Mouse (Mus musculus): ENCODE results near the gene Krtap19-5. TPM values are rescaled to one million over a fixed set of nuclear protein-coding genes. Genes with fewer than 3 reads are reported as not detected.

The Krtap19-5 gene
- polyA plus RNA-seq, 1 experiment from 2014 or later = not detected

GRCm38 (mm10) chr16:88864887-88865407 lies 31.3 kb downstream of the Krtap19-5 start:
- 63% methylated on average over 4 of the region's 4 CpGs for WGBS
- no peak overlapping the region for H3K4me3 ChIP-seq (ENCODE audit: low read depth, low read length)
- H3K4me1 ChIP-seq (ENCODE audit: control insufficient read depth, insufficient read depth, low read length) = no peaks in the 10 kb centered on the region
- H3K4me2 ChIP-seq (ENCODE audit: low read depth, low read length) = no peak overlapping the region
- H3K9me3 ChIP-seq (ENCODE audit: control insufficient read depth, low read length) = no peaks in the 10 kb centered on the region
- H3K36me3 ChIP-seq (ENCODE audit: control insufficient read depth, insufficient read depth, low read length) = no peaks in the 10 kb centered on the region
- H3K27me3 ChIP-seq (ENCODE audit: control insufficient read depth, insufficient read depth, low read length) = no peaks in the 10 kb centered on the region
- ATAC-seq (ENCODE audit: low read depth) = peak; percentile 63
- H3K27ac ChIP-seq (ENCODE audit: low read depth, low read length) = no peak overlapping the region
- H3K9ac ChIP-seq (replicated peaks; ENCODE audit: low read depth, low read length) = no peak overlapping the region

- H3K4me2 ChIP-seq (ENCODE audit: low read depth, low read length) = no peak overlapping the region
- WGBS = 12% methylated on average over 5 of the region's 5 CpGs
- no peak overlapping the region for H3K27ac ChIP-seq (ENCODE audit: low read depth, low read length)
- ATAC-seq (ENCODE audit: low read depth) = no peak
- no peak overlapping the region for H3K9ac ChIP-seq (replicated peaks; ENCODE audit: low read depth, low read length)
- no peaks in the 10 kb centered on the region for H3K36me3 ChIP-seq (ENCODE audit: control insufficient read depth, insufficient read depth, low read length)
- no peaks in the 10 kb centered on the region for H3K27me3 ChIP-seq (ENCODE audit: control insufficient read depth, insufficient read depth, low read length)
- no peak overlapping the region for H3K4me3 ChIP-seq (ENCODE audit: low read depth, low read length)
- H3K9me3 ChIP-seq (ENCODE audit: control insufficient read depth, low read length) = no peaks in the 10 kb centered on the region
- no peaks in the 10 kb centered on the region for H3K4me1 ChIP-seq (ENCODE audit: control insufficient read depth, insufficient read depth, low read length)
Observed at GRCm38 (mm10) chr16:88851450-88851849, 44.8 kb downstream of the Krtap19-5 start.

- no peaks in the 10 kb centered on the region for H3K4me1 ChIP-seq (ENCODE audit: control insufficient read depth, insufficient read depth, low read length)
- H3K9me3 ChIP-seq (ENCODE audit: control insufficient read depth, low read length) = no peaks in the 10 kb centered on the region
- no peaks in the 10 kb centered on the region for H3K27me3 ChIP-seq (ENCODE audit: control insufficient read depth, insufficient read depth, low read length)
- 94% methylated on average over 4 of the region's 4 CpGs for WGBS
- H3K36me3 ChIP-seq (ENCODE audit: control insufficient read depth, insufficient read depth, low read length) = no peaks in the 10 kb centered on the region
- no peak overlapping the region for H3K4me3 ChIP-seq (ENCODE audit: low read depth, low read length)
- H3K9ac ChIP-seq (replicated peaks; ENCODE audit: low read depth, low read length) = no peak overlapping the region
- H3K27ac ChIP-seq (ENCODE audit: low read depth, low read length) = no peak overlapping the region
- no peak overlapping the region for H3K4me2 ChIP-seq (ENCODE audit: low read depth, low read length)
- ATAC-seq (ENCODE audit: low read depth) = no peak
Observed at GRCm38 (mm10) chr16:88848558-88848957, 47.7 kb downstream of the Krtap19-5 start.

GRCm38 (mm10) chr16:88847363-88847762 lies 48.9 kb downstream of the Krtap19-5 start:
- 100% methylated on average over 1 of the region's 1 CpGs for WGBS
- Histone ChIP-seq H3K27me3 (ENCODE audit: control insufficient read depth, insufficient read depth, low read length) (no peaks in the 10 kb centered on the region), H3K9ac (replicated peaks; ENCODE audit: low read depth, low read length) (no peak overlapping the region), H3K9me3 (ENCODE audit: control insufficient read depth, low read length) (no peaks in the 10 kb centered on the region), H3K36me3 (ENCODE audit: control insufficient read depth, insufficient read depth, low read length) (no peaks in the 10 kb centered on the region), H3K27ac (ENCODE audit: low read depth, low read length) (no peak overlapping the region), H3K4me1 (ENCODE audit: control insufficient read depth, insufficient read depth, low read length) (no peaks in the 10 kb centered on the region), H3K4me2 (ENCODE audit: low read depth, low read length) (no peak overlapping the region), H3K4me3 (ENCODE audit: low read depth, low read length) (no peak overlapping the region)
- ATAC-seq (ENCODE audit: low read depth) = no peak

Other genes starting within 250 kb of the Krtap19-5 start
- not detected in 2 replicates for gene Krtap26-1, start 248.7 kb downstream of the Krtap19-5 start, polyA plus RNA-seq (2014; fragmentation: Nextera tagmentation; extraction: Ambion mirVana)
- not detected in 2 replicates for gene Krtap27-1, start 224.8 kb downstream of the Krtap19-5 start, polyA plus RNA-seq (2014; fragmentation: Nextera tagmentation; extraction: Ambion mirVana)
- gene 2310061N02Rik, start 188.5 kb downstream of the Krtap19-5 start, polyA plus RNA-seq (2014; fragmentation: Nextera tagmentation; extraction: Ambion mirVana) = not detected in 2 replicates
- not detected in 2 replicates for gene Krtap13-1, start 167.6 kb downstream of the Krtap19-5 start, polyA plus RNA-seq (2014; fragmentation: Nextera tagmentation; extraction: Ambion mirVana)
- gene Krtap13, start 144.8 kb downstream of the Krtap19-5 start, polyA plus RNA-seq (2014; fragmentation: Nextera tagmentation; extraction: Ambion mirVana) = not detected in 2 replicates
- not detected in 2 replicates for gene 2310034C09Rik, start 137.6 kb downstream of the Krtap19-5 start, polyA plus RNA-seq (2014; fragmentation: Nextera tagmentation; extraction: Ambion mirVana)
- gene 2310057N15Rik, start 122.3 kb downstream of the Krtap19-5 start, polyA plus RNA-seq (2014; fragmentation: Nextera tagmentation; extraction: Ambion mirVana) = not detected in 2 replicates
- gene Gm5965, start 118.6 kb downstream of the Krtap19-5 start, polyA plus RNA-seq (2014; fragmentation: Nextera tagmentation; extraction: Ambion mirVana) = not detected in 2 replicates
- not detected in 2 replicates for gene Gm20741, start 84.2 kb downstream of the Krtap19-5 start, polyA plus RNA-seq (2014; fragmentation: Nextera tagmentation; extraction: Ambion mirVana)
- not detected in 2 replicates for gene Krtap15, start 76.2 kb downstream of the Krtap19-5 start, polyA plus RNA-seq (2014; fragmentation: Nextera tagmentation; extraction: Ambion mirVana)
- not detected in 2 replicates for gene Krtap14, start 70.3 kb downstream of the Krtap19-5 start, polyA plus RNA-seq (2014; fragmentation: Nextera tagmentation; extraction: Ambion mirVana)
- gene Krtap19-1, start 27.0 kb downstream of the Krtap19-5 start, polyA plus RNA-seq (2014; fragmentation: Nextera tagmentation; extraction: Ambion mirVana) = not detected in 2 replicates
- gene Krtap19-2, start 22.2 kb downstream of the Krtap19-5 start, polyA plus RNA-seq (2014; fragmentation: Nextera tagmentation; extraction: Ambion mirVana) = not detected in 2 replicates
- gene Krtap19-3, start 18.4 kb downstream of the Krtap19-5 start, polyA plus RNA-seq (2014; fragmentation: Nextera tagmentation; extraction: Ambion mirVana) = not detected in 2 replicates
- gene Krtap19-4, start 11.4 kb downstream of the Krtap19-5 start, polyA plus RNA-seq (2014; fragmentation: Nextera tagmentation; extraction: Ambion mirVana) = not detected in 2 replicates
- not detected in 2 replicates for gene Krtap19-9b, start 35.8 kb upstream of the Krtap19-5 start, polyA plus RNA-seq (2014; fragmentation: Nextera tagmentation; extraction: Ambion mirVana)
- not detected in 2 replicates for gene Krtap16-3, start 66.4 kb upstream of the Krtap19-5 start, polyA plus RNA-seq (2014; fragmentation: Nextera tagmentation; extraction: Ambion mirVana)
- gene Krtap22-2, start 114.3 kb upstream of the Krtap19-5 start, polyA plus RNA-seq (2014; fragmentation: Nextera tagmentation; extraction: Ambion mirVana) = not detected in 2 replicates
- not detected in 2 replicates for gene Gm10229, start 118.8 kb upstream of the Krtap19-5 start, polyA plus RNA-seq (2014; fragmentation: Nextera tagmentation; extraction: Ambion mirVana)
- not detected in 2 replicates for gene Krtap6-1, start 135.2 kb upstream of the Krtap19-5 start, polyA plus RNA-seq (2014; fragmentation: Nextera tagmentation; extraction: Ambion mirVana)
- not detected in 2 replicates for gene Gm10228, start 145.0 kb upstream of the Krtap19-5 start, polyA plus RNA-seq (2014; fragmentation: Nextera tagmentation; extraction: Ambion mirVana)
- gene Krtap6-5, start 151.4 kb upstream of the Krtap19-5 start, polyA plus RNA-seq (2014; fragmentation: Nextera tagmentation; extraction: Ambion mirVana) = not detected in 2 replicates
- not detected in 2 replicates for gene 1110025L11Rik, start 167.5 kb upstream of the Krtap19-5 start, polyA plus RNA-seq (2014; fragmentation: Nextera tagmentation; extraction: Ambion mirVana)
- gene Krtap6-3, start 187.6 kb upstream of the Krtap19-5 start, polyA plus RNA-seq (2014; fragmentation: Nextera tagmentation; extraction: Ambion mirVana) = not detected in 2 replicates
- not detected in 2 replicates for gene Gm6358, start 244.4 kb upstream of the Krtap19-5 start, polyA plus RNA-seq (2014; fragmentation: Nextera tagmentation; extraction: Ambion mirVana)

Data from neural tube, embryonic 14.5 days (tissue).